Mouse (Mus musculus) T-helper 2 cell (primary cell): Measurements from ENCODE around the gene Olfr1141.

Experiments used
- in situ Hi-C: fragments of 300-600 bp; cut with MboI, MseI; formaldehyde crosslinking; loops from one replicate; pipeline ENCODE4 v1.15.1; 2025; ENCODE audit warnings: high pct_unique_total_duplicates

Gene Olfr1141

DNA sequence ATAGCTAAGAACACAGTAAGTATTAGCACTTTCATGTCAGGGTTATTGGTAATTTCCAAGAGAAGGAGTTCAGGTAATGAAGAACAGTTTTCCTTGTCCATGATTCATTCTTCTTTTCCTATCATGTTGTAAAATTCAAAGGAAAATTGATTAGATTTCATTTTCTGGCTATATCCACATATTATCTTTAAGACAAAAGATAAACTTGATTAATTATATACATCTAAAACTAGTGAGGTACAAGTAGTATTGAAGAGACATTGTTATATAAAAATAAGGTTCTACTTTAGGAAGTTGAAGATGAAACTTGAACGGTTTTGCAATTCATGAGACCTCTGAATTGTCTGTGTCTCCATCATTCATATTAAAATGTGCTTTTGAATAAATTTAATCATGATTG lies at the start of gene Olfr1141:
Gene Olfr1141, minus strand, starts transcription at position 101 of the 400 bp plus-strand sequence.
- in situ Hi-C loops, result no loop called here

DNA sequence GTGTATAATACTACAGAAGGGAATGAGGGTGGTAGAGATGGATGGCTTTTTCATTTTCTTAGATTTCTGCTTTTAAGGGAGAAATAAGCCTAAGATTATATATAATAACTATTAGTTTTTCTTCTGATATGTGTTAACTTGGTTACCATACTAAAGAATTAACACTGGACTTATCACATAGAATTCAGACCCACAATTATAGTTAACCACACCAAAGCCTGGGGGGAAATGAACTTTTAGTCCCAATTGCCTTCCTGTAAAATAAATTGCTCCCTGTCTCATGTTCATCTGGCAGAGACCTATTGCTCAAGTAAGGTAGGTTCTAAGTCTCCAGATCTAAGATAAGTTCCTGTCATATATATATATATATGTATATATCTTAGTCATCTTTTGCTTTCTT lies 46.5 kb upstream of the Olfr1141 start, which contains the start of gene Olfr1143:
Gene Olfr1143, plus strand, starts transcription at position 301 of the 400 bp plus-strand sequence.
- in situ Hi-C loops, result no loop called here

DNA sequence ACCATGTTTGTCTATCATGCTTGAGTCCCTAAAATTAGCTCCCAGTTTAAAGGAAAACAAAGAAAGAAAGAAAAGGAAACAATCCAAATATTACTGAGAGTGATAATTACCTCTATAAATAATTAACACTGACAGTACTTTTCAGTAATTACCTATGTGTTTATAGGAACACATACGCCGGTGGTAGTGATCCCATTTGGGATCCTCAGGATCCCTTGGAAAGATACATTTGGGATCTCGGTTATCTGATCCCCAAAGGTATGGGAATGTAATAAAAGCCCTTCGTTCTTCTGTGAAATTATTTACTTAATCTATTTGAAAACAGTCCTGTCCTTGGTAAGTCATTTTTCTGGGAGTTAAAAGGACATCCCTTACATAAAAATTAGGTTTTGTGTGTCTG lies 25.4 kb upstream of the Olfr1141 start, which contains the start of gene Olfr152:
Gene Olfr152, plus strand, starts transcription at position 301 of the 400 bp plus-strand sequence.
- in situ Hi-C loops, result no loop called here

DNA sequence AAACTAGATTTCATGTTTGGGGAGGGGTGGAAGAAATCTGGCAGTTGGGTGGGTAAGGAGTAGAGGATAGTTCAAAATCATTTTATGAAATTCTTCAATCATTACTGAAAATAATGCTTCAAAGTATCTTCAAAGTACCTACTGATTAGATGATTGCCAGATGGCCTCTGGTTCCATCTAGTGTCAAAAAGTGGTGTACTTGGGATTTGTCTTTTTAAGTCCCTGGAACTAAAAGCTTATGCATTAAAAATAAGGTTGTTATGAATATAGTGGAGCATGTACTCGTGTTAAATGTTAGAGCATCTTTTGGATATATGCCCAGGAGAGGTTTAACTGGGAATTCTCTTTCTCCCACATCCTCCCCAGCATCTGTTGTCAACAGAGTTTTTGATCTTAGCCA lies 22.4 kb upstream of the Olfr1141 start:
- in situ Hi-C loops, result no loop called here

DNA sequence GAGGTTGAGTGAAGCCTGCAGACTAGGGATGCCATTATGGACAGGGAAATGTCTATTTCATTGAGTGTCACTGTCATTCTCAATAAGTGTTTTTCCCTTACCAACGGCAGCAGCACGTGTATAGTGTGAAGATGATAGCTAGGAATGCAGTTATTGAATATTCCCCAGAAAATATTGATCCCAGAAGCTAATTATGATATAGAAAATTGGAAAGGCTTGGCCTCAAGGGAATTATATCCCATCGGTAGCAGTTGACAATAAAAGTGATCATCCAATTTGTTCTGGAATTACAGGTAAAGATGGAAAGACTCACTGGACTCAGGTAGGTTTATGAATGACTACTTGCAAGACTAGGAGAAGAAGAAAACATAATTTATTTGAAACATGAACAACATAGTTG lies 10.3 kb downstream of the Olfr1141 start, which contains the start of gene Olfr1140:
Gene Olfr1140, plus strand, starts transcription at position 301 of the 400 bp plus-strand sequence.
- in situ Hi-C loops, result no loop called here

DNA sequence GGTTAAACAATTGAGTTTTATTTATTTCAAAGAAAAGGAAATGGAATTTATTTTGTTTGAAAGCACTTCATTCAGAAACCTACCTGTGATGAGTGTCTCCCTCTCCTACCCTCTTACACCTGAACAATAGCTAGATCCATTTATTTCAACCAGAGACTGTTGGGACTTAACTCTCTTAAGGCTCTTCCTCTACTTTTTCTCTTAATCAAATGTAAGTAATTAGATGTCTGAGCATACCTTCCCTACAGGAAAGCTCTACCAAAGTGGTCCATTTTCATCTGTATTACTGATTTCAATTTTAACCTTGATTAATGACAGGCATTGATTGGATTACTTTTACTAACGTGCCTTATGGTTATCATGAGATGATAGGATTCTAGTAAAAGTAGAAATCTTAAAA lies 13.9 kb downstream of the Olfr1141 start, which contains the start of gene Olfr1138:
Gene Olfr1138, minus strand, starts transcription at position 101 of the 400 bp plus-strand sequence.
- in situ Hi-C loops, result no loop called here

DNA sequence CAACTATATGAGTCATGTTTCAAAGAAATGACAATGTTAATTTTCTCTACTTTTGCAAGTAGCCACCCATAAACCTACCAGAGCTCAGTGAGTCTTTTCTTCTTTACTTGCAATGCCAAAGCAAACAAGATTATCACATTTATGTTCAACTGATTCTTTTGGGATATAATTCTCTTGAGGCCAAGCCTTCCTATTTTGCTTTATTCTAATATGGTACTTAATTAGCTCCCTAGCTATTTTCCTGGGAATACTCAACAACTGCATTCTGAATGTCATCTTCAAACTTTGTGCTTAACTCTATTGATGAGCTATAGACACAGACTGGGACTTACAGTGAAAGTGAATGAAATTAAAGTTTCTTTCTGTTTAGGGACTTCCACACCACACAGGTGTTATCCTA lies 40.7 kb downstream of the Olfr1141 start, which contains the start of gene Olfr1137:
Gene Olfr1137, minus strand, starts transcription at position 101 of the 400 bp plus-strand sequence.
- in situ Hi-C loops, result no loop called here
